Mouse (Mus musculus) stomach, postnatal 0 days (tissue): ENCODE measurements around the gene Dner.
A peak's percentile ranks its signal among the peaks of the same experiment; 100 is the strongest.

Source experiments
- CTCF ChIP-seq: IDR thresholded peaks from 2 replicates; pipeline ENCODE4 v1.5.1; 2016; ENCODE audit warnings: antibody characterized with exemption, low read depth, mild to moderate bottlenecking, moderate library complexity
- EP300 ChIP-seq: optimal IDR thresholded peaks from 2 replicates; pipeline ENCODE3; 2016; ENCODE audit warnings: antibody characterized with exemption

DNA sequence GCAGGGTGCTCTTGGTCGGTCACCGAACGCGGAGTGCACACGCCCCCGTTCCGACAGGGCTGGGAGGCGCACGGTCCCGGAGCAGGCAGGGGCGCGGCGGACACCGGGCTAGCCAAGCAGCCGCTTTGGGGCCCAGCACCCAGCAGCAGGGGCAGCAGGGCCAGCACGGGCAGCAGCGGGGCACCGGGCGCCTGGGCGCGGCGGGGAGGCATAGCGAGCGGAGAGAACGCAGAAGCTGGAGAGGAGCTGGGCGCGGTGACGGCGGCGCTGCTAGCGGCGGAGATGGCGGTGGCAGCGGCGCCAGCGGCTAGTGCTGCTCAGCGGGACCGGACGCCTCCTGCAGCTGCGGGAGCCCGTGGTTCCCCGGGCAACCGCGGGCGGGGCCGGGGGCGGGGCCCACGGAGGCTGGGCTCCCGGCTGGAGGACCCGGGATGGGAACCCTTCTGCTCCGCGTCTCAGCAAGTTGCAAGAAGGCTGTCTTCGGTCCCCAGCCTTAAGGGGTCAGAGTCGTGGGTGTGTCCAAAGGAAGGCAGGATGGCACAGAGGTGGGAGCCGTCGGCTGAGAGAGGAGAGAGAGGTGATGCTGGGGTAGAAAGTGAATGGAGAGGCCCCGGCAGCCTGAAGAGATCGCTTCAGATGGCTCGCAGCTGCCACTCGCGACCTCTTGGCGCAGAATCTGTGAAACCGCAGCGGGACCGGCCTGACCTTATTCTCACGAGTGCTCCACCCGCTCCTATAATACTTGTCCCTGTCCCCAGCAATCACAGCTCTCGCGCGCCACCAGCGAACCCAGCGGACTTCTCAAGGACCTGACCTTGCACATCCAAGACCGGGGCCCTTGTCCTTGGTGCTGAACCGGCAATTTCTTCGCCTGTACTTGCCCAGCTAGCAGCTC is at the start of gene Dner:
- peak; percentile 59 for TF ChIP-seq CTCF
- no peak for TF ChIP-seq EP300
